Mouse (Mus musculus): Measurements from ENCODE around the gene Fgfr2. TPM values are rescaled to one million over a fixed set of nuclear protein-coding genes. Genes with fewer than 3 reads are reported as not detected.

Fgfr2 gene
- polyA plus RNA-seq, 1 experiment from 2014 or later: 20.3 TPM

DNA sequence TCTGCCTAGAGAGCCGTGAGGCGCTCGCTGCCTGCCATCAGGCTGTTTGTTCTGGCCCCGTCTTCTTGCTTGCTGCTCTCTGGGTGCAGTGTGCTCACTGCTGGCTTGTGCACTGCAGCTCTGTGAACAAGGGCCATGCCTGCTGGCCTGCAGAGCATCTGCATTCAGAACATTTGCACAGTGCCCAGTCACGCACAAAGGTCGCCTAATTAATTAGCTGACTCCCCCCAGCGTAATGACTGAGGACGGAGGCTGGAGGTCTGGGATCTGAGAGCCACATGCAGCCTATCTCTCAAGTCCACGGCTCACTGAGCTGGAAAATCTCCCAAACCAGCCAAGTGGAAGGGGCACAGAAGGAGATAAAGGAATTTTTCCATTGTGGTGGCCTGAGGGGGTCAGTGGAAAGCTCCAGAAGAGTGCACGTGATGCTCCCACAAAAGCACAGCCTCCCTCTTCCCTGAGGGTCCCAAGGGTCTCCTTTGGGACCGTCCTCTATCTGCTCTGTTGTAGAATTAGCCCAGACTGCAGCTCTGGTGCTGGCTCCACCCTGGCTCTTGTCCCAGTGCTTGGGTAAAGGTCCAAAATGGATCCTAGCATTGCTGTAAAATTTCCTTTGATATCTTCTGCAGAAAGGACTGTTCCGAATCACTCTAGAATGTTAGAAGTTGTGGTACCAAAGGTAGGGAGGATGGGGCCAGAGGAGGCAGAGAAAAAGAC is 2285.1 kb downstream of the Fgfr2 start:
- ATAC-seq (replicated peaks; ENCODE audit: extremely low read depth, insufficient read depth, low FRiP score): no peak
- 40% methylated on average over 12 of the region's 12 CpGs for WGBS

DNA sequence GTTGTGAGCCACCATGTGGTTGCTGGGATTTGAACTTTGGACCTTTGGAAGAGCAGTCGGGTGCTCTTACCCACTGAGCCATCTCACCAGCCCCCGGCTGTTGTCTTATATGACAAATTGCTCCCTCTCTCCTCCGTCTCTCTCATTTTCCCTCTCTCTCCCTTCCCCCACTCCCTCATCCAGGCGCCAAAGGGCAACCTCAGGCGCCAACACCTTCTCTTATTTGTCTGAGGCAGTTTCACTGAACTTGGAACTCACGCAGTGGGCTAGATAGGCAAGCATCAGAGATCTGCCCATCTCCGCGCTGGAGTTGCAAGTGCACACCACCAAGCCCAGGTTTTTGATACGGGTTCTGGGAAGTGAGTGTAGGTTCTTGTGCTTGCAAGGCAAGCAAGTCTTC is 2287.1 kb downstream of the Fgfr2 start:
- WGBS: 86% methylated on average over 9 of the region's 9 CpGs

More for the DNA sequence above, 2285.1 kb downstream of the Fgfr2 start:
- Histone ChIP-seq H3K36me3 (ENCODE audit: control insufficient read depth, insufficient read depth) (no peaks in the 10 kb centered on the region), H3K27ac (ENCODE audit: low read length) (0 out of 2 replicates have a peak overlapping the region, but pooled peaks have one; percentile 24), H3K9me3 (replicated peaks; ENCODE audit: control insufficient read depth, low read length) (no peaks in the 10 kb centered on the region), H3K4me1 (ENCODE audit: control insufficient read depth, insufficient read depth, low read length) (peaks cover 24% of the 10 kb centered on the region), H3K9ac (ENCODE audit: low read length) (no peak overlapping the region), H3K27me3 (ENCODE audit: control insufficient read depth, insufficient read depth, low read length) (no peaks in the 10 kb centered on the region), H3K4me3 (ENCODE audit: low read length) (no peak overlapping the region), H3K4me2 (ENCODE audit: low read depth, low read length) (peak overlapping the region; percentile 2; the same call in 1 of the 2 replicates)

DNA sequence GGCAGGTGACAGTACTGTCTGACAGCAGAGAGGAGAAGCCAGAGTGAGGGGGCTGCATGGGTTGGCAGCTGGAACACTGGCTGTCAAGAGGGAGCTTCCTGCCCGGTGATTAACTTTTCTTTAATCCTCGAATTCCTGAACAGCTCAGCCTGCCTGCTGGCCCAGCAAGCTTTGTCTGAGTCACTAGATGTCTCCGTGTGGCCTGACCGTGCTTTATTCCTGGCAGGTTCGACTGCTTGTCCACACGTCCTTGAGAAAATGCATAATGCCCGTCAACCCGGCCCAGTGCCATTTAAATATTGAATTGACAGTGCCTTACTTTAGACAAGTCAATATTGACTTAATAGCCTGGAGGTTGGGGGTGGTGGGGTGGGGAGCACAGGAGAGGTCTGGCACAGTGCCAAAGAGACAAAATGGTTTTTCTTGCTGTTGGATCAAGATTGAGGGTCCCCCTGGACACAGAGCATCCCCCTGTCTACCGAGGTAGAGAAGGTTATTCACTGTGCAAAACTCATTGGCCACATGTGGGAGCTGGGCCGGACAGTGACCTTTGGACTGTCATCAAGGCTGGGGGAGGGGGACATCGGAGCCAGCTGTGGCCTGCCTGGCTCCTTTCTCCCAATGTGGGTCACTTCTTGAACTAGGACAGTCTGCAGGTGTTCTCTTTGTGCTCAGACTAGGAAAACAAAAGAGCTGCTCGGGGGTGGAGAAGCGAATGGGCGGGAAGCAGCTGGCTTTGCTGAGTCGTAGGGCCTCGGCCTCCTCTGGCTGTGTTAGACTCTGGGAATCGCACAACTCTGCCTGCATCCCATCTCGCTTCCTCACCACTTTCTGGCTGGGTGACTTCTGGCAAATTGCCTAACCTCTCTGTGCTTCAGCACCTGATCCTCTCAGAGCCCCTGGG is 2287.9 kb downstream of the Fgfr2 start:
- Histone ChIP-seq H3K27me3 (ENCODE audit: control insufficient read depth, insufficient read depth, low read length) (no peaks in the 10 kb centered on the region), H3K27ac (ENCODE audit: low read length) (0 out of 2 replicates have a peak overlapping the region, but pooled peaks have one; percentile 9), H3K9ac (ENCODE audit: low read length) (no peak overlapping the region), H3K9me3 (replicated peaks; ENCODE audit: control insufficient read depth, low read length) (no peaks in the 10 kb centered on the region), H3K36me3 (ENCODE audit: control insufficient read depth, insufficient read depth) (no peaks in the 10 kb centered on the region), H3K4me2 (ENCODE audit: low read depth, low read length) (no peak overlapping the region), H3K4me3 (ENCODE audit: low read length) (no peak overlapping the region), H3K4me1 (ENCODE audit: control insufficient read depth, insufficient read depth, low read length) (peaks cover 24% of the 10 kb centered on the region)
- WGBS: 34% methylated on average over 18 of the region's 18 CpGs
- ATAC-seq (replicated peaks; ENCODE audit: extremely low read depth, insufficient read depth, low FRiP score): no peak; the same call in 1 of the 2 replicates

More for the DNA sequence above, 2287.1 kb downstream of the Fgfr2 start:
- Histone ChIP-seq H3K27me3 (ENCODE audit: control insufficient read depth, insufficient read depth, low read length) (no peaks in the 10 kb centered on the region), H3K4me3 (ENCODE audit: low read length) (no peak overlapping the region), H3K4me1 (ENCODE audit: control insufficient read depth, insufficient read depth, low read length) (peaks cover 24% of the 10 kb centered on the region), H3K9me3 (replicated peaks; ENCODE audit: control insufficient read depth, low read length) (no peaks in the 10 kb centered on the region), H3K4me2 (ENCODE audit: low read depth, low read length) (no peak overlapping the region), H3K9ac (ENCODE audit: low read length) (no peak overlapping the region), H3K27ac (ENCODE audit: low read length) (no peak overlapping the region), H3K36me3 (ENCODE audit: control insufficient read depth, insufficient read depth) (no peaks in the 10 kb centered on the region)
- ATAC-seq (replicated peaks; ENCODE audit: extremely low read depth, insufficient read depth, low FRiP score): no peak

DNA sequence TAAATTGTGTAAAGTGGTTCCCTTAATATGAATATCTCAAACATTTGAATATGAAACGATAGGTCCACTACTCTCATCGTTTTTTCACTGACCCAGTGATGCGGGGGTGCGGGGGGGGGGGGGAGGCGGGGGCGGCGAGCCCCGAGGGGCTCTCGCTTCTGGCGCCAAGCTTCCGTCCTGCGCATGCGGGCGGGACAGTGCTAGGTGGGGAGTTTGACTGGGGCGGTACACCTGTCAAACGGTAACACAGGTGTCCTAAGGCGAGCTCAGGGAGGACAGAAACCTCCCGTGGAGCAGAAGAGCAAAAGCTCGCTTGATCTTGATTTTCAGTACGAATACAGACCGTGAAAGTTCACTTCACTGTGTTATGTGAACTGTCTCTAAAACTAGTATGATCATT is 2288.9 kb downstream of the Fgfr2 start:
- ATAC-seq (replicated peaks; ENCODE audit: extremely low read depth, insufficient read depth, low FRiP score): peak; percentile 98
- Histone ChIP-seq H3K36me3 (ENCODE audit: control insufficient read depth, insufficient read depth) (no peaks in the 10 kb centered on the region), H3K4me1 (ENCODE audit: control insufficient read depth, insufficient read depth, low read length) (peaks cover 24% of the 10 kb centered on the region), H3K4me3 (ENCODE audit: low read length) (no peak overlapping the region), H3K4me2 (ENCODE audit: low read depth, low read length) (no peak overlapping the region; the same call in 1 of the 2 replicates), H3K9me3 (replicated peaks; ENCODE audit: control insufficient read depth, low read length) (no peaks in the 10 kb centered on the region), H3K9ac (ENCODE audit: low read length) (no peak overlapping the region), H3K27me3 (ENCODE audit: control insufficient read depth, insufficient read depth, low read length) (no peaks in the 10 kb centered on the region), H3K27ac (ENCODE audit: low read length) (no peak overlapping the region)
- 37% methylated on average over 16 of the region's 21 CpGs for WGBS

DNA sequence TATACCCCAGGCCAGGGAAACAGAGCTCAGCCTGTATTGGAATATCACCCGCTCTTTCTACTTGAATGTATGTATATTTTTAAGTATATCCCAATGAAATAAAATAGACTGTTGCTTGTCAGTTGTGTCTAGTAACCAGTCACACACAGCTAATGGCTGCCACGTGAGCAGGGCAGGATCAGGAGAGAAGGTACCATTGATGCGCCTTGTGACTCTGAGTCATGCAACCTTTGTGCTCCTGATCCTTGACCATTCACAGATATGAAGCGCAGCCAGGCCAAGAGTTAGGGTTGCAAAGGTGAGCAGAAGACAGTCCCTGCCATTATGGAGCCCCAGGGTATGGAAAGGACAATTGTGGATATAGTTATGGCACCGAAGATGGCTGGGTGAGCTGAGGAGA is 2291.6 kb downstream of the Fgfr2 start:
- H3K9ac ChIP-seq (ENCODE audit: low read length): no peak overlapping the region
- 85% methylated on average over 5 of the region's 5 CpGs for WGBS
- H3K27me3 ChIP-seq (ENCODE audit: control insufficient read depth, insufficient read depth, low read length): no peaks in the 10 kb centered on the region
- no peak overlapping the region for H3K4me3 ChIP-seq (ENCODE audit: low read length)
- H3K9me3 ChIP-seq (replicated peaks; ENCODE audit: control insufficient read depth, low read length): no peaks in the 10 kb centered on the region
- no peak overlapping the region for H3K4me2 ChIP-seq (ENCODE audit: low read depth, low read length)
- H3K36me3 ChIP-seq (ENCODE audit: control insufficient read depth, insufficient read depth): no peaks in the 10 kb centered on the region
- peaks cover 12% of the 10 kb centered on the region for H3K4me1 ChIP-seq (ENCODE audit: control insufficient read depth, insufficient read depth, low read length)
- H3K27ac ChIP-seq (ENCODE audit: low read length): no peak overlapping the region
- no peak for ATAC-seq (replicated peaks; ENCODE audit: extremely low read depth, insufficient read depth, low FRiP score)

DNA sequence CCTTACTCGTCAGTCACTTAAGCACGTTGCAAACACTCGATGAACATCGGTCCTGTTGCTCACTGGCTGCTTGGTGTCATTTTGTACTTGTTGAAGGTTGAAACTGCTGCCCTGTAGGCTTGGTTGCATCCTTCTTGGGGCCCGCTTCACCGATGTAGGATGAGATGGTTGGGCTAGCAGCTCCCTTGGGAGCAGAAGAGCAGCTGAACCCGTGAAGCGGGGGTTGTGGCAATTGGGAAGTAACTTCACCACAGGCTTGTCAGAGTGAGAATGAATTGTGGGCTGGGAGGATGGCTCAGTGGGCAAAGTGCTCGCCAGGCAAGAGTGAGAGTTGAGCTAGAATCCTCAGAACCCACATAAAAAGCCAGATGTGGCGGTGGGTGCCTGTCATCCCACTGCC is 2294.7 kb downstream of the Fgfr2 start:
- Histone ChIP-seq H3K27me3 (ENCODE audit: control insufficient read depth, insufficient read depth, low read length) (no peaks in the 10 kb centered on the region; the same call in 1 of the 2 replicates), H3K4me1 (ENCODE audit: control insufficient read depth, insufficient read depth, low read length) (peaks cover 10% of the 10 kb centered on the region), H3K9ac (ENCODE audit: low read length) (no peak overlapping the region), H3K9me3 (replicated peaks; ENCODE audit: control insufficient read depth, low read length) (no peaks in the 10 kb centered on the region), H3K36me3 (ENCODE audit: control insufficient read depth, insufficient read depth) (no peaks in the 10 kb centered on the region), H3K27ac (ENCODE audit: low read length) (no peak overlapping the region), H3K4me3 (ENCODE audit: low read length) (no peak overlapping the region), H3K4me2 (ENCODE audit: low read depth, low read length) (no peak overlapping the region)
- 73% methylated on average over 10 of the region's 10 CpGs for whole genome bisulfite sequencing
- ATAC-seq (replicated peaks; ENCODE audit: extremely low read depth, insufficient read depth, low FRiP score): no peak

DNA sequence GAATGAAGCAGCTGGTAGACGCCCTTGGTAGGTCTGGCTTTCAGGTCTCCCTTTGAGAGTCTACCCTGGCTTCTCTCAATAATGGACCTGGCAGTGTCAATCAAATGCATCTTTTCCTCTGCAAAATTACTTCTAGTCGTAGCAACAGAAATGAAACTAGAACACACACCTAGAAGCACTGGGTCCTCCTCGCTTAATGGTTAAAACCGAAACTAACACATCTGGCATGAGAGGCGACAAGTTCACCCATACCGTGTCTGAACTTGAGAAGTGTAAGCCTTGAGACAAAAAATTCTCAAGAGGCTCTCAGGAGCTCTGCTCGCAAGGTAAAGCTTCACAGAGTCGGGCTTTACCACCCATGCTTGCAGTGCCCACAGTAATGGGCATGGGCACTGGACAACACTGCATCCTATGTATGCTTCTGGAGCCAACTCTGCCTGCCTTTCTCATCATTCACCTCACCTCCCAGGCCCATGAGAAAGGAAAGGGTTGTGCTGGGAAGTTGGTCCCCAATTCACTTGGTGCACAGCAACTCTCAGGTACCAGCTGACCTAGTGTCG is 2295.2 kb downstream of the Fgfr2 start:
- no peak overlapping the region for H3K9ac ChIP-seq (ENCODE audit: low read length)
- H3K4me3 ChIP-seq (ENCODE audit: low read length): no peak overlapping the region
- no peaks in the 10 kb centered on the region; the same call in 1 of the 2 replicates for H3K27me3 ChIP-seq (ENCODE audit: control insufficient read depth, insufficient read depth, low read length)
- peaks cover 10% of the 10 kb centered on the region for H3K4me1 ChIP-seq (ENCODE audit: control insufficient read depth, insufficient read depth, low read length)
- no peak for ATAC-seq (replicated peaks; ENCODE audit: extremely low read depth, insufficient read depth, low FRiP score)
- H3K27ac ChIP-seq (ENCODE audit: low read length): no peak overlapping the region
- 83% methylated on average over 9 of the region's 9 CpGs for WGBS
- no peak overlapping the region for H3K4me2 ChIP-seq (ENCODE audit: low read depth, low read length)
- no peaks in the 10 kb centered on the region for H3K9me3 ChIP-seq (replicated peaks; ENCODE audit: control insufficient read depth, low read length)
- H3K36me3 ChIP-seq (ENCODE audit: control insufficient read depth, insufficient read depth): no peaks in the 10 kb centered on the region

DNA sequence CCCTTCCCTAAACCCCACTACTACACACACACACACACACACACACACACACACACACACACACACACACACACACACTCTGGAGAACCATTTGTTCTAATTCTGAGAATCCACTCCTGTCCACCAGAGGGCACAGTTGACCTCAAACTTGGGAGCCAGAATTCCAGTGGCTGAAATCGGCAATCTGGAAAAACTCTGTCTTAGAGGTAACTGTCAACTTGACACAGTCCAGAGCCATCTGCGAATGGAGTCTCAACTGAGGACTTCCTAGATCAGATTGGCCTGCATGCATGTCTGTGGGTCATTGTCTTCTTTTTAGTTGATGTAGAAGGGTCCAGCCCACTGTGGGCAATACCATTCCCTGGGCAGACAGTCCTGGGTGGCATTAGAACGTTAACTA is 2295.7 kb downstream of the Fgfr2 start:
- Histone ChIP-seq H3K9ac (ENCODE audit: low read length) (no peak overlapping the region), H3K27me3 (ENCODE audit: control insufficient read depth, insufficient read depth, low read length) (no peaks in the 10 kb centered on the region; the same call in 1 of the 2 replicates), H3K4me1 (ENCODE audit: control insufficient read depth, insufficient read depth, low read length) (peaks cover 10% of the 10 kb centered on the region), H3K4me2 (ENCODE audit: low read depth, low read length) (no peak overlapping the region), H3K27ac (ENCODE audit: low read length) (no peak overlapping the region), H3K4me3 (ENCODE audit: low read length) (no peak overlapping the region), H3K9me3 (replicated peaks; ENCODE audit: control insufficient read depth, low read length) (no peaks in the 10 kb centered on the region), H3K36me3 (ENCODE audit: control insufficient read depth, insufficient read depth) (no peaks in the 10 kb centered on the region)
- peak; percentile 26; the same call in 1 of the 2 replicates for ATAC-seq (replicated peaks; ENCODE audit: extremely low read depth, insufficient read depth, low FRiP score)
- 24% methylated on average over 3 of the region's 3 CpGs for WGBS
